Mouse (Mus musculus) kidney, adult 2 months (tissue): Measurements from ENCODE around the gene Morc2a.

Experiments
- CTCF ChIP-seq: fragments of 200-500 bp; conservative IDR thresholded peaks from 2 replicates; pipeline ENCODE4 v1.5.1; 2011; ENCODE audit warnings: low read depth, mild to moderate bottlenecking, control low read depth, low read length, moderate library complexity, mixed read lengths; ENCODE audit not compliant: insufficient read depth, insufficient read length
- POLR2A ChIP-seq: fragments of 200-500 bp; IDR thresholded peaks from one replicate; pipeline ENCODE4 v1.6.1; 2011; ENCODE audit warnings: low read depth, low read length, control low read depth

DNA sequence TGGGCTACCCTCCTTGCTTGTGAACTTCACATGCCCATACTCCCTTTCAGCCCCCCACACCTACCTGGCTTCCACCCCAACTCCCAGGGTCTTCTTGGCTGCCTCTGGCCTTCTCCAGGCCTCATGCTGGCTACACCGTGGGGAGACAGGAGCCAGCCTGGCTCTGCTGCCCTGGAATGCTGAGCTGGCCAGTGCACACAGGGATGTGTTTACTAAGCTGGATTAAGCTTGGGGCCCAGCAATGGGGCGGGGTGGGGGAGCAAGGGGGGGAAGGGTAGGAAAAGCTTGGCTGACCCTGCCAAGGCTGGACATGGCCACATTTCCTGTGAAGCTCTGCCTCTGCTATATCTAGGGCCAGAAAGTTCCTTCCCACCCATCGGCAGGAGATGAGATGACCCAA, 73.0 kb downstream of the Morc2a start:
- TF ChIP-seq CTCF = no peak
- TF ChIP-seq POLR2A = no peak
